Mouse (Mus musculus) erythroblast, embryonic 14.5 days (primary cell): Measurements from ENCODE around the gene Prdm16. TPM values are rescaled to one million over a fixed set of nuclear protein-coding genes. Genes with fewer than 3 reads are reported as not detected.

Source experiments
- H3K27me3 ChIP-seq: 2 replicates; pipeline ENCODE4 v1.6.1; 2012; ENCODE audit warnings: inconsistent platforms; ENCODE audit not compliant: control insufficient read depth
- H3K36me3 ChIP-seq: 2 replicates; pipeline ENCODE4 v1.6.1; 2012; ENCODE audit warnings: mild to moderate bottlenecking, inconsistent platforms; ENCODE audit not compliant: control insufficient read depth
- H3K4me1 ChIP-seq: 2 replicates; pipeline ENCODE4 v1.6.1; 2012; ENCODE audit warnings: inconsistent platforms; ENCODE audit not compliant: control insufficient read depth
- H3K4me3 ChIP-seq: replicated peaks from 2 replicates; pipeline ENCODE3; 2012; ENCODE audit warnings: moderate library complexity, mild to moderate bottlenecking, inconsistent platforms
- H3K9me3 ChIP-seq: 2 replicates; pipeline ENCODE4 v1.6.1; 2012; ENCODE audit warnings: low read length, inconsistent platforms, mixed read lengths; ENCODE audit not compliant: control insufficient read depth
- GATA1 ChIP-seq: IDR thresholded peaks from 2 replicates; pipeline ENCODE4 v1.6.1; 2012; ENCODE audit warnings: low read length, inconsistent platforms, mixed read lengths
- TAL1 ChIP-seq: IDR thresholded peaks from 3 replicates; pipeline ENCODE4 v1.6.1; 2012; ENCODE audit warnings: low read length, inconsistent platforms, mixed read lengths
- polyA plus RNA-seq: library from polyadenylated mRNA; stranded (reverse); fragments of >175 nt; gene quantifications from 2 replicates; pipeline ENCODE4 v1.2.3, GENCODE M21; 2012

Gene Prdm16
- polyA plus RNA-seq, 1 experiment: 0.12 TPM

DNA sequence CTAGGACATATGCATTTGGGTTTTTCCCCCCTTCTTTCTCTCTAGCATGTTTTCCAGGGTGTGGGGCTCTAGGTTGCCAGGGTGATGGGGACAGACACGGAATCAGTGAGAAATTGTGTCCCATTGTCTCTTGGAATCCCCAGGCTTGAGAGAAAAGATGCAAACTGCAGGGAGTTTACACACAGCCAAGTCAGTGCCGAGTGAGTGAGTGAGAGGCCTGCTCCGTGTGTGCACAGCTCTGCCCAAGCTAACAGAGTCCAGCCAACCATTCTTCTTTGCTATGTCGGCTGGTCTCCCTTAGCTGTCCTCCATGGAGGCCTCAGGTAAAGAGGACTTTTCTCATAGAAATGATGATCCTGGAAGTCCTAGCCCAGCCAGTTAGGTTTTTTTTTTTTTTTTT, 233.7 kb downstream of the Prdm16 start:
- Histone ChIP-seq H3K27me3 (no peaks in the 10 kb centered on the region), H3K36me3 (no peaks in the 10 kb centered on the region), H3K4me3 (no peak overlapping the region), H3K9me3 (no peaks in the 10 kb centered on the region), H3K4me1 (no peaks in the 10 kb centered on the region)
- no peak for TF ChIP-seq GATA1
- TF ChIP-seq TAL1: no peak

DNA sequence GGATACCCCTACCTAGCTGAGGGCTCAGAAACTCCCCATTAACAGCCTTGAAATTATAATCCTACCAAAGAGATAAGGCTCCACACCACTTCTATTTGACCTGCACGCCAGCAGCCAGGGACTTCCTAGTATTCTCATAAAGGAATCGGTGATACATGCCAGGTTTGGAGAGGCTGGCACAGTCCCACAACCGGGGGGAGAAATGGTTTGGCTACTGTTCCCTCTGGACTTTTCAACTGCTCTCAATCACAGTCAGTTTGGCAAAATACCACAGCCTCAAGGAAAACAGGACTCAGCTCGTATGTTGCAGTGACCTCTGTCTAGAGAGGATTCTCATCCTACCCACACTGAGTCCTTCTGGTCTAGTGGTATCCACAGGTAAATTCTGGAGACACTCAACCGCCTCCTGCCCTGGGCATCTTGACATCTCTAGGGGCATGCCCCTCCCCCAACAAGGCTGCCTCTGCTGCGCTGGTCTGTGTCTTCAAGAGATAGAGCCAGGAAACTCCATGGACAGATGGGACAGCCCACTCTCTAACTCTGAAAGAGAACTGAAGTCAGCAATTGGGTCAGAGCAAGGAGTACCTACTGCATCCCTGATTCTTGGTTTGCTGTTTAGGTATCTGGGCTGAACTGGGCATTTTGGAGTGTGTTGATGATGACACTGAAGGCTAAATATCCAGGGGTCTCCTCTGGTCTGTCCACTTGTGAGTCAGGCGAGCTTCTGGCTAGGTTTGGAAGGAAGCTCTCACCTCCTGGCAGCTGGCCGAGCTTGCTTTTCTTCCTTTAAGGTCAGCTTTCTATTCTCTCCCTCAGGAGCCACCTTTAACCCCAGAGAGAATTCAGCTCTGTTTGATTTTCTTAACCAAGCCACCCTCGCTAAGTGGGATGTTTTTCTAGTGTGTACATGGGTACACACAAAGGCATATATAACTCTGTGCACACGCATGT, 234.4 kb downstream of the Prdm16 start:
- TF ChIP-seq GATA1 (no peak), TAL1 (no peak)
- Histone ChIP-seq H3K9me3 (no peaks in the 10 kb centered on the region), H3K36me3 (no peaks in the 10 kb centered on the region)

DNA sequence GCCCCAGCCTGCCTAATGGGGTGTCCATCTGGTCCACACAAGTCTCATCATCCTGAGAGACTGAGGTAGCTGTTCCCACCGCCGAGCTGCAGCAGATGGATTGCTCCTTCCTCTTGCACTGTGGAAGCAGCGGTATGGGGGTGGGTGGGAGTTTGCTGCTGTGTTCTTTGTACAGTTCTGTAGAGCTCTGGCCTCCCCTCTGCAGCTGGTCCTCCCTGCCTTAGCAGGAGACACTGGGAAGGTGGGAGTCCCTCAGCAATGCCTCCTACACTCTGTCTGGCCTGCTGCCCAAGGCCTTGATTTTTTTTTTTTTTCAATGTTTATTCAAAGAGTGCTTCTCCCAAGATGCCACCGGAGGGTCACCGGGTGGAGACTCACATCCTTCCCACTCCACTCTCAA, 235.3 kb downstream of the Prdm16 start:
- TF ChIP-seq GATA1: no peak
- TF ChIP-seq TAL1: no peak
- Histone ChIP-seq H3K36me3 (no peaks in the 10 kb centered on the region), H3K9me3 (no peaks in the 10 kb centered on the region), H3K27me3 (no peaks in the 10 kb centered on the region), H3K4me1 (no peaks in the 10 kb centered on the region), H3K4me3 (no peak overlapping the region)

More for the DNA sequence above, 234.4 kb downstream of the Prdm16 start:
- H3K4me3 ChIP-seq: no peak overlapping the region
- H3K4me1 ChIP-seq: no peaks in the 10 kb centered on the region
- H3K27me3 ChIP-seq: no peaks in the 10 kb centered on the region

DNA sequence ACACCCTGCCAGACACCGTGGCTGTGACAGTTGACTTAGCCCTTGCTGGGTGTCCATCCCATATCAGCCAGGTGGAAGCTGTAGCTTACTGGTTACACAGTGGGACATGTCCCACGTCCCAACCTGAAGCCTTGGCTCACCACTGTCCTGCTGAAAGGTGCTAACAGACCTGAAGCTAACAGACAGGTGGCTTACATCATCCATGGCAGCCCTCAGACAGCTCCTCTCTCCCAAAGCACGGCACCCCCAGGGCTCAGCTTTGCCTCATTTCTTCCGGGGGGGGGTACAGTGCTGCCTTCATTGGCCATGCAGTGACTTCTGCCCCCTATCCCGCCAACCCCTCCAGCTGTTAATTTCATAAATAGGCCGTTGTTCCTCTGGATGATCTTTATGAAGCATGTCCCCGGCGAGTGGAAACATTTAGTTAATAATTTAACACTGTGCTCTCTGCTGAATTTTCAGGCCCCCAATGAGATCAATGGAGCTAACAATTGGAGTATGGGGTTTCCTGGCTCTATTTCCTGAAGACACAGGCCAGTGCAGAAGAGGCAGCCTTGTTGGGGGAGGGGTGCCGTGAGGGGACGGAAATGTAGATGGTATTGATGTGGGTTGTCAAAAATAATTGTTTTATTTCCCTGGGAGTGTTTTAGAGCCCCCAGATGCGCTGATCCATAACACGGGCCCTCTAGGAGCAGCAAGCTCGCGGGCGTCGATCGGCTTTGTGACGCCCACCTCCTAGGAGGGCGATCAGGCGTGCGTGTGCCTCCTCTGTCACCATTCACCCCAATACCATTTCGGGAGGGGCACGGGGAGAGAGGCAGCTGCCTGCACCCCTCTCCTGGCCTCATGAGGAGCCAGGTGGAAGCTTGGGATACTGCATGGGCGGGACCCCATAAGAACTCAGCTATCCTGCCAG, 236.2 kb downstream of the Prdm16 start:
- TF ChIP-seq GATA1 (no peak), TAL1 (no peak)
- H3K27me3 ChIP-seq: no peaks in the 10 kb centered on the region
- no peaks in the 10 kb centered on the region for H3K36me3 ChIP-seq
- H3K4me1 ChIP-seq: no peaks in the 10 kb centered on the region
- no peak overlapping the region for H3K4me3 ChIP-seq
- no peaks in the 10 kb centered on the region for H3K9me3 ChIP-seq

DNA sequence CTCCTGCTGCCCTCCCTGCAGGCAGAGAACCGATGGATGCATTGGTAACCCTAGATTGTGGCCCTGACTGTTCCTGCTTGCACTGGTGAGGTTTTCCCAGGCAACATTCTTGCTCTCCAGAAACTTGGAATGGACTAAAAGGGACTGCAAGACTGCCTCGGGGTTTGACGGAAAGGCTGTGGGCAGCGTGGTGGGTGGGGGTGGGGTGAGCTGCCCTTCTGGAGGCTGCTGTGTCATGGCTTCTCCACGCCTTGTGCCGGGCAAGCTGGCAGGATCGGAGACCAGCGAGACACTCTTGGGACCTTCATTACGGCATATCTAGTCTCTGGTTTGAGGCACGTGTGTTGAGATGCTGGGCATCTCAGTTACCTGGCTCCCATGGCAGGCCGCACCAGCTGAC, 237.0 kb downstream of the Prdm16 start:
- no peaks in the 10 kb centered on the region for H3K36me3 ChIP-seq
- no peaks in the 10 kb centered on the region for H3K27me3 ChIP-seq
- TF ChIP-seq TAL1 (no peak), GATA1 (no peak)
- no peaks in the 10 kb centered on the region for H3K9me3 ChIP-seq
- H3K4me1 ChIP-seq: no peaks in the 10 kb centered on the region
- no peak overlapping the region for H3K4me3 ChIP-seq

DNA sequence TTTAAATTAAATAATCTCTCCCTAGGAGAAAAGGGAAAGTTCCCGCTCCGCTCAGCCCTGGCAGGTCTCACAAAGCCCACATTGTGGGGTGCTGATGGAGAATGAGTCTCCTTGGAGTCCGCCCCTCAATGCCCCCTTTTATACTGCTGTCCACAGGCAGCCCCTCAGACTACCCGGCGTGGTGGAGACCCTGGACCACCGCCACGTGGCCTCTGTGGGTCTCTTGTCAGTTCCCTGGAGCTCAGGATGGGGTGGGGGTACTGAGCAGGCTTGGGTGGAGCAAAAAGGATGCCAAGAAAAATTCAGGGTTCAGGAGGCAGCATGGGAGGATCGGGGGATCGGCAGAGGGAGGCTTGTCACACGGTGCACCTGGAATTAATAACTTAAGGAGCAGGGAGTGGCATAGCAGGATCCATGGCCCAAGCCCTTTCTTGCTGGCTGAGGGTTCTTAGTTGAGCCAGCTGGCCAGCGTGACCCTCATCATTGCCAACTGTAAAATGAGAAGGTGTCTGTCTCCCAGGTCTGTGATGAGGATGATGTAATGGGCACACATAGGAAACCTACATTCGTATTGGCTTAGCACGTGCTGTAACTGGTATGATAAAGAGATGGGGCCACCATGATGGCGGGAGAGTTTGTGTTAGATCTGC, 239.9 kb downstream of the Prdm16 start:
- no peaks in the 10 kb centered on the region for H3K9me3 ChIP-seq
- no peaks in the 10 kb centered on the region for H3K36me3 ChIP-seq
- no peaks in the 10 kb centered on the region for H3K4me1 ChIP-seq
- no peaks in the 10 kb centered on the region for H3K27me3 ChIP-seq
- no peak overlapping the region for H3K4me3 ChIP-seq
- TF ChIP-seq GATA1: no peak
- no peak for TF ChIP-seq TAL1

DNA sequence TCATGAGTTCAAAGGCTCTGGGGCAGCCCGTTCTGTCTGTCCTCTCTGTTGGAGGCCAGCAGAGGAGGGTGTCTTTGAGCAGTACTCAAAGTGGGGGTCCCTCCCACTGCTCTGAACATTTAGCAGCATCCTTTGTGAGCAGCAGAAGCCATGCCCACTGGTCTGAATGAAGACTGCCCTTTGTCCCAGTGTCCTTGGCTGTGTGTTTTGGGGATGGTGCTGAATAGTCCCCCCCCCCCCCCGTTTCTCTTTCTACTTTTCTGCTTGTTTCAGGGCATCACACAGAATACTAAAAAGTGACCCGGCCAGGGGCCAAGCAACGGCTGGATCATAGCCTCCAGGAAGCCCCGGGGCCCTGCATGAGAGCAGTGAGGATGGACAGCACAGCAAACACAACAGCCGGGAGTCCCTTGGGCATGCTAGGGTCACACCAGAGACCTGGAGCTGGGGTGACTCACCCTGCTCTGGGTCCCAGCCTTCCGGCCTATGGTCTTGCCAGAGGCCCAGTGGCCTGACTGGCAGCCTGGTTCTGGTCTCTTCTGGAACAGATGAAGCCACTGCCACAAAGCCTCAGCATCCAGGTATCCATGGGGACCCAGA, 242.4 kb downstream of the Prdm16 start:
- no peak for TF ChIP-seq TAL1
- no peak for TF ChIP-seq GATA1
- Histone ChIP-seq H3K4me3 (no peak overlapping the region), H3K36me3 (no peaks in the 10 kb centered on the region), H3K9me3 (no peaks in the 10 kb centered on the region), H3K4me1 (no peaks in the 10 kb centered on the region), H3K27me3 (no peaks in the 10 kb centered on the region)

DNA sequence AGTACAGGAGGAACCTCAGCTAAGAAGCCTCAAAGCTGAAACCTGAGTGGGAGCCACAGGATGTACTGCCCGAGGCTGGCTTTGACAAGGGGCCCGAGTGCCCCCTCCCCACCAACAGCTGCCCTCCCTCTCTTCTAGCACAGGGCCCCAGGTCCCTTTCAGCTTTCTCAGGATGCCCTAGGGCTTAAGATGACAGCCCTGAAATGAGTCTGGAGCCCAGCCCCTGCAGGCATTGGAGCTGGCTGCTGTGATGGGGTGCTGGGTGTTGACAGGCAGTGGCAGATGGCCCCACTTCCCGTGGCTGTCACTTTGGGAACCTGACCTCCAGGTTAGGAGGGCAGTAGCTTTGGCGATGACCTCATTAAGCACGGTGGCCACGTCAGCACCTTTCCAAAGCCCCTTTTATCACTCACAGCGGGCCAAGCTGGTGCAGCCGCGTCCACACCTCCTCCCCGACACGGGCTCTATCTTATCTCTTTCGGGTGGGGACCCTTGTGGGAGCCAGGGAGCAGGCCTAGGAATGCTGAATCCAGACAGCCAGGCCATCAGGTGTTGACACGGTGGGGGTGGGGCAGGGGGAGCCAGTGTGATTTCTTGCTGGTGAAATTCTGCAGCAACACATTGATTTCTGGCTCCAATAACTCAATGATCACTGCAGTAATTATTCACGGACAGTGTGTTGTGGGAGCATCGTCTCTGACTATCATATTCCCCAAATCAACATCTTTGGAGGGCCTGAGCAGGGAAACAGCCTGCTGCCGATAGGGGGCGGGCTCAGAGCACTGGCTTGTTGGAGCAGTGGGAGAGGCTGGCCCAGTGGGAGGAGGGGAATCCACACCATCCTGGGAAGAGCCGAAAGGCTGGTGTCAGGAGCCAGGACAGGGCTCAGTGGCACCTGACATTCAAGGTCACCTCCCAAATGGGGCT, 243.2 kb downstream of the Prdm16 start:
- Histone ChIP-seq H3K4me3 (no peak overlapping the region), H3K4me1 (no peaks in the 10 kb centered on the region), H3K27me3 (no peaks in the 10 kb centered on the region), H3K36me3 (no peaks in the 10 kb centered on the region), H3K9me3 (no peaks in the 10 kb centered on the region)
- TF ChIP-seq TAL1 (no peak), GATA1 (no peak)
